Mouse (Mus musculus) monocyte, adult 5-6 weeks (primary cell): ENCODE data around the gene Fbxl15. TPM values are rescaled to one million over a fixed set of nuclear protein-coding genes. Genes with fewer than 3 reads are reported as not detected.
A peak's percentile ranks its signal among the peaks of the same experiment; 100 is the strongest.

Experiments
- ATAC-seq: fragments of 153-309, 156-312 bp; replicated peaks from 2 replicates; pipeline ENCODE4 v1.8.0; 2017; ENCODE audit warnings: mild to moderate bottlenecking; ENCODE audit not compliant: low TSS enrichment, insufficient number of reproducible peaks, severe bottlenecking, poor library complexity, low FRiP score
- total RNA-seq: library from RNA; stranded (forward); fragments of 200-1000, 200-491, 200-594 nt; gene quantifications from 3 replicates; pipeline ENCODE4 v1.2.3, GENCODE M21; 2017

The Fbxl15 gene
- total RNA-seq, result 1.2 to 3.0 TPM (median 2.2 TPM) in 3 replicates

DNA sequence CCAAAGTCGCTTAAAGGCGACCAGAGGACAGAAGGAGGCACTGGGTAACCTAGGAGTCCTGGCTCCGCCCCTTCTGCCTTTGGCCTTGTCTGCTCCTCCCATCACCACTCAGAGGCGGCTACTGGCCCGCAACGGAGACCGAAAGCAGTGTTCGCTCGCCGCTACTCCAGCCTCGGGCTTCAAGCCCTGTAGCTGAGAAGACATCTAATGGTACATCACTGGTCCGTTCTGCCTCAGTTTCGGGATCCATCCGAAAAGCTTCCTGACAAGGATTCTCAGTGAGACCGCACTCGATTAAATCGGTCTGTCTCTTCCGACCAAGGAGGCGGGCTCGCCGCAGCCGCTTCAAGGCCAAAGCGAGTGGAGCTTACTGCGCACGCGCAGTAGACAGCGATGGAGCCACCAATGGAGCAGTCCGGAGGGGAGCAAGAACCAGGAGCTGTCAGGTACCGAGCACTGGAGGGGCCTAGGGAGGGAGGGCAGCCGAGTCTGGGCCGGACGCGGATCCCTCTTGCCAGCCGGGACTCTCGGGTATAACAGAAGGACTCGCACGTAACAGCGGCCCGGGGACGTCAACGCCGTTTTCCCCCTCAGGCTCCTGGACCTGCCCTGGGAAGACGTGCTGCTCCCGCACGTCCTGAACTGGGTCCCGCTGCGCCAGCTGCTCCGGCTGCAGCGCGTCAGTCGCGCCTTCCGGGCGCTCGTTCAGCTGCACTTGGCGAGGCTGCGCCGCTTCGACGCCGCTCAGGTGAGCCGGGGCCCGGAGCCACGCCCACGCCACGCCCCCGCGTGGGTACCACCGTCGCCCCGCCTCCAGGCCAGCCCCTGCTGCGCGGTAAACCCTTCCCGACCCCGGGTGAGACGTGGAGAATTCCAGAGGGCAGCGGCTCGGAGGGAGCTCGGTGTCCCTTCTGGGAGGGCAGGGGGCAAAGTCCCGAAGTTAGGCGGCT is at the start of gene Fbxl15:
Gene Fbxl15 (plus strand): TSS at position 104 of the 950 bp plus-strand sequence.
- peak; percentile 68 for ATAC-seq

DNA sequence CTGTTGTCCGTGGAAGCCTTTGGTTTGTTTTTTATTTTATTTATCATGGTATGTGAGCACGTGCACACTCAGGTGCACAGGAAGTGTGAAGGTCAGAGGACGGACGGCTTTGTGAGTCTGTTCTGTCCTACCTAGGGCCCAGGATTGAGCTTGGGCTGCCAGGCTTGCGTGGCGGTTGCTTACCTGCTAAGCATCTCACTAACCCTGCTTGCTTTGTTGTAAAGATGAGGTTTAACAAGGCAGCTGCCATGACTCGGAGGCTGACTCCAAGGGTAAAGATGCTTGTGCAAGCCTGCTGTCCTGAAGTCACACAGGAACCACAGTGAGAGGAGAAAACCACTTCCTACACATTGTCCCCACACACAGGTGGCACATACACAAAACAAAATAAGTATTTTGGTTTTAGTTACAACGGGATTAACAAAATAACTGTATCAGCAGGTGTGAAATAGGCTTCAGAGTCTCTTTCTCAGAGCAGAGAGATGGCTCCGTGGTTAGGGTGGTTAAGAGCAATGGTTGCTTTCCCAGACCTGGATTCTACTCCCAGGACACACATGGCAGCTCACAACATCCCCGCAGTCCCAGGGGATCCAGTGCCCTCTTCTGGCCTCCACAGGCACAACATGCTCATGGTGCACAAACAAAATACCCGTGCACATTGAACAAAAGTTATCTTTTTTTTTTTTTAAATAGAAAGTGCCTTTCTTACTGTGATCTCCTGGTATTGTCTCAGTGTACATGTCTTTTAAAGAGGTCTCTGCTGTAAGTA is 45.7 kb upstream of the Fbxl15 start:
- no peak for ATAC-seq

DNA sequence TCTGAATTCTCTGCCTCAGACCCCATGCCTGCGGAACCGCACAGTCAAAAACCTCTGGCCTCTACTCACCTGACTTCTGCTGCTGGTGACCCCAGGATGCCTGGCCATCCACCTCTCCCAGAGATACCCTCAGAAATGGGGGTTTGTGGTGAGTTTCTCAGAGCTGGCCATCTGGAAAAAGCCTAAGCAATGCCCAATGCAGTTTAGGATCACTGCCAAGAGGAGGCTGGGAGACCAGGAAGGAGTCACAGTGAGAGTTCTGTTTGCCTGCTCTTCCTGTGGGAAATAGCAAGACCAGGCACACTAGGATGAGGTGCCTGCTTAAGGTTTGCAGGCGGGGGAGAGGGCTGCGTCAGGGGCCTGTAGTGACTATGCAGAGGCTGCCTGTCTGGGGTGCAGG is 43.3 kb upstream of the Fbxl15 start:
- ATAC-seq, result no peak

DNA sequence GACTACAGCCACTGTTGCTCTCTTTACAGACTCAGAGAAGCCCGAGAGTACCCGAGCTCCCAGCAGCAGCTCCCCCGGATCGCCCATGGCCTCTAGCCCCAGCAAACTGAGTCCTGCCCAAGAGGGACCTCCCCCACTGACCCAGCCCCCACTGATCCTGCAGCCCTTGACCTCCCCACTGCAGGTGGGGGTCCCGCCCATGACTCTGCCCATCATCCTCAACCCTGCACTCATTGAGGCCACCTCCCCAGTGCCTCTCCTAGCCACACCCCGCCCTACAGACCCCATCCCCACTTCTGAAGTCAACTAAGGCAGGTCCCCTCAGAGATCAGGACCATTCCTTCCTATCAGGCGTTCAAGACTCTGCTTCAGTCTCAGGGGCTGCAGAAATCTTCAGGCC is 42.4 kb upstream of the Fbxl15 start:
- ATAC-seq, result no peak

DNA sequence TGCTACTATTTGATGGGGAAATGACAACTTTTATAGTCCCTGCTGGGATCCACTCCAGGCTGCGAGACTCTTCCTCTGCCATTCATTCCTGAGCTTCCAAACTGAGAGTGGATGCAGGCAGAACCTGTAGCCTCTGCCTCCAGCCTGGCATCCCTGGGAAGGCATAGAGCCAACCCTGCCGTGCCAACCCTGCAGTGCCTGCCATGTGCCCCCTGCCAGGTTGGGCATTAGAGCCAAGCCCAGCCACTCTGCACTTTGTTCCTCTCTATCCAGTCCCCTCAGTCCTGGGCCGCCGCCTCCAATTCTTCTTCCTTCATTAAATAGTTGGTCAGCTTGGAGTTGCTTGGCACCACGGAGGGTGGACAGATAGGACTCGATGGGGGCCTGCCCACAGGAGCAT is 41.9 kb upstream of the Fbxl15 start:
- no peak for ATAC-seq

DNA sequence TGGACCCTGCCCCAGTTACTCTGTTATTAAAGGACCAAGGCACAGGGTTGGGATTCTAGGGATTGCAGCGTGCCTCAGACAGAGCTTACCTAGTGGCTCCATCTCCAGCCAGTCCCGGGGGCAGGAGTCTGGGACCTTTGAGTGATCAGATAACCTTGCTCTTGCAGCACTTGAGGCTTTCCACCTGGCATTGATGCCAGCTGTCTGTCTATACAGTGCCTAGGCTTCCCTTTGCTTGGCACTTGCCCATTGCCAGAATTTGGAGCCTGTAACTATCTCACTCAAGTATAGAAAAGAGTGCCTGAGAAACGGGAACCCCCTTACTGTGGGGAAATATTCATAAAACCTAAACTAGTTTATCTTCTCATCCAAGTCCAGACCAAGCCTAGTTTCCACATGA is 41.1 kb upstream of the Fbxl15 start:
- ATAC-seq, result no peak

DNA sequence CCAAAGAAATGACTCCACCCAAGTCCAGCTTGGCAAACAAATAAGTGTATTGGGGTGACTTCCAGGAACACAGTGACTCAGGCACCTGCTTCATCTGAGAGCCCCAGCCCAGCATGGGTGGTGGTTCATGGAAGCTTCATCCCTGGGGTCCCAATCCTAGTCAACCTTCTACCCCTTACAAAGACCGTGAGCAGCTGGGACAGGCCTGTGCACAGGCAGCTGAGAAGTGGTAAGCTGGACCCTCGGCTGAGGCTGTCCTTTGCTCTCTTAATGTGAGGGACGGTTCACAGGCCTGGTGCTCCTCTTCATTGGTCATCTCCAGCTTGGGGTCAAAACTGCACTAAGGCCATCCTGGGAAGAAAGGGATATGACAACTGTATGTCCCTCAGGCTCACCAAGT is 40.4 kb upstream of the Fbxl15 start:
- ATAC-seq, result no peak

DNA sequence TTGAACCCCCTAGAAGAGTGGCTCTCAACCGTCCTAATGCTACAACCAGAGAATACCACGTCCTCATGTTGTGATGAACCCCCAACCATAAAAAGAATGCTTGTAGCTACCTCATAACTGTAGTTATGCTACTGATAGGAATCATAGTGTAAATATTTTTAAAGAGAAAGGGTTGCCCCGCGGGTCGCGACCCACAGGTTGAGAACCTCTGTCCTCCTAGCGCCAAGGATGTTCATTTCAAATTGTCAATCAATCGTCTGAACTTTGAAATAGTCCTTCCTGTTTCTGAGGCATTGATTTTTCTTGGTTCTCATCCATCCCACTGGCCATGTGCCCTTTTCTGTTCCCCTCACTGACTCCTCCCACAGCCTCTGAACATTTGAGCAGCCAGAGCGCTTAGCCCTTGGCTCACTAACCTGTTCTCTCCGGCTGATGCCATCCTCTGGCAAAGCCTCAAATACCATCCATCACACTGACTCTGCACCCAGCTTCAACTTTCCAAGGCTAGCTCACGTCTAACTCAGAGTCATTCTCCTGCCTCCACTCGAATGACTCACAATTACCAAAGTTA is 37.4 kb upstream of the Fbxl15 start:
- no peak for ATAC-seq

DNA sequence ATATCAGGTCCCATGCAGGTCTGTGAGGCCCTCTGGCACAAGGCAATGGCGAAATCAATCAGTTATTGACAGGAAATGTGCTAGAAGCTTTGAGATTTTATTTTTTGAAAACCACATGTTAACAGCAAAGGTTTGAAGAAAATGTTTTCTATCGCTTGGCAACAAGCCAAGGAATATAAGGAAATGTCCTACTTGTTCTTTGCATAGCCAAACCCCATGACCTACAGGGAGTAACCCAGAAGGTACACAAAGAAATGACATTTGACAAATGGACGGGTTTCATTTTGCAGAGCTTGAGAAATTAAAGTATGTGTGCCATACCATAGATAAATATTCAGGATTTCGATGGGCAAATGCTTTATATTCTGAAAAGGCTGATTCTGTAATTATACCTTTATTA is 31.0 kb upstream of the Fbxl15 start:
- no peak for ATAC-seq

DNA sequence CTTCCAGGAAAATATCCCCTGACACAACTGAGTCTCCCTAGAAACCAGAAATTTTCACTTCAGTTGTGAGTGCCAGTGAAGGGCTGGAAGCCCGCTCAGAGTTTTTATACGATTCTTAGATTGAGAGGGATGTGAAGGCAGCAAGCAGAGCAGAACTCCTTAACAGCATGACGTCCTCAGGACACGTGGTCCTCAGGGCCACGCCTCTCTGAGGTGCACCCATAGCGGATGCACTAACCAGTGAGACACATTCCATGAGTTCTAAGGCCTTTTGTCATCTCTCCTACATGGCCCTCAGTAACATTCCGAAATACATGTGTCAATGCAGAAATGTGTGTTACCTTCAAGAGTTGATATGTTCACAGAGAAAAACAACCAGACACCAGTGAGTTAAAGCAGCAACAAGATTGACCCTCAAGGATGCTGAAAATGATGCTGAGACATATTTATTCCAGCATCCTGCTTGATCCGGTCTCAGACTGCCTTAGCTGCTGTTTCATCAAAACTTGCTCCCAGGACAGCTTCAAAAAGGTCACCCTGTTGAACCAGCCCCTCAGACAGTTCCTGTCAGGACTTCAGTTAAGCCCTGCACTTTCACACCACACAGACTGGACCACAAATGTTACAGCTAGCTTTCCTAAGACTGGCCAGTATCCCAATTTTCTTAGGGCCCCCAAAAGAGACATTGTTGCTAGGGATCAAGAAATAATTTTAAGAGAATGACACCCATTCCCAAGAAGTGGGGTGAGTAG is 27.5 kb upstream of the Fbxl15 start:
- no peak for ATAC-seq

DNA sequence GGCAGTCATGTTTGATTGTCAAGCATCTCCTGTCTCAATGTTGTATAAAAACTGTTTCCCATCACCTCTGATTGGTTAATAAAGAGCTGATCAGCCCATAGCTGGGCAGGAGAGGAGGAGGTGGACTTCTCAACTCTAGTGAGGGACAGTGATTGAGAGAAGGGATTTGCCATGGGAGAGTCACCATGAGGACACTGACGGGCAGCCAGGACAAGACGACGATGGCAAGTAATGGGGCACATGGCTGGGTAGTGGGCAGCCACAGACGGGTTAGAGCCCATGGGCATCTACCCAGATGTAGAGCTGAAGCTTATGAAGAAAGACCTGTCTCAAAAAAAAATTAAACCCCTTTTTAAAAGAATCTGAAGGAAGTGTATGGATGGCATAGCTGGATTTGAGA is 25.4 kb upstream of the Fbxl15 start:
- ATAC-seq, result no peak

DNA sequence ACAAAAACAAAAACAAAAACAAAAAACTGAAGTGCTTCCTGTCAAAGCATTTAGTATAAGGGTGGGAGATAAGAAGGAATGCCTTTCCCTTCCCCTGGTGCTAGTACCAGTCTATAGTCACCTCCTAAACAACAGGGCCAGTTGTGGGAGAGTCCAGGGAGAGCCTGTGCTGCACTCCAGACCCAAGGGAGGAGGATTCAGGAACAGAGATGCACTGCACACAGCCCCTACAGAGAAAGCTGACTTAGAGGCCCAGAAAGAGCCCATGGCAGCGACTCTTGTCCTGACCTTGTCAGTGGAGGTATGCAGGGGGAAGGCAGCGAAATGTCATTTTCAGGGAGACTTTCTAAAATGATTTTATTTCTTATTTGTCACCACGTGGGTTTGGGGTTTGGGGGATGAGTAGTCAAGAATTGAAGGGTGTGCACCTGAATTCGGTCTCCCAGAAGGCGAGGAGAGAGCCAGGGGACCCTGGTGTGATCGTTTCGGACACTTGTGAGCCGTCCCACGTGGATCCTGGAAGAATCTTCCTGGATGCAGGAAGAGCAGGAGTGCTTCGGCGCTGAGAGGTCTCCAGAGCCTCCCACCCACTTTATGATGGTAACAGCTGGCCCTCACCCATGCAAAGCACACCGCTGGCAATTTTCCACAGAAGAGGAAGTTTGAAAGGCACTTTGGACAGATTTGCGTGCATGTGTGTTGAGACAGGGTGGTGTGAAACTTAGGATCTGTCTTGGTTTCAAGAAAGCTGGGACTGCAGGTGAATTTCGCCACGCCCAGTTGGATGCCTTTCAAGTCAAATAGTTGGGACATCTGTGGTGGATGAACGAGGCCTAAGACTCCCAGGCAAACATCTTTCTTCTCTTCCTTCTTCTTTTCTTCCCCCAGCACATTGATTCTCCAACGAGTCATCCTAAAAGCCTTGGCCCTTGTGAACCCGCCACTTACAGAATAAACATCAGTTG is 24.5 kb upstream of the Fbxl15 start:
- no peak for ATAC-seq

DNA sequence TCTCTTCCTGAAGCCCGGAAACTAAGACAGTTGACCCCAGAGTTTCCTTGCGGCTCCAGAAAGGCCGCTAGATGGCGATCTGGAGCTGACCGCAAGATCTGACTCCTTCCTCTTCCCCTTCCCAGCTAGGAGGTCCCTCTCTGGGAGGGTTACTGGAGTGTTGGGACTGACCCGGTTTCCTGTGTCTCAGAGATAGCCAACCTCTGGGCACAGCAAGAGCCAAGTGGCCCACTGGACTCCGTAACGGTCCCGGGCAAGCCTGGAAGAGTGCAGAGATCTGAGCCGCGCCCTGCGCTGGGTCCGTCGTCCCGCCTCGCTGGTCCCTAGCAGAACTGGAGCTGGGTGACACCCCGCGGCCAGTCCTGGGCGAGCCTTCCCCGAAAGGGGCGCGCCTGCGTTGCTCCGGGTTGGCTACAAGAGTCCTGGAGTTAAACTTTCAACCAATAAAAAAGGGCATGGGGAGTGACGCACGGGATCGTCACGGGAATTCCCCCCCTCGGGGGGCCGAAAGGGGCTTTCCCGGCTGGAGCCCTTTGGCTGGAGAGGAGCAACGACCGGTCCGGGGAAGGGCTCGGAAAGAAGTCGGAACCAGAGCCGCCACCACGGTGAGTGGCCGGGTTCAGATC is 23.7 kb upstream of the Fbxl15 start, which contains the start of gene Nfkb2:
Gene Nfkb2 (plus strand): TSS at position 105 of the 626 bp plus-strand sequence.
- peak; percentile 57 for ATAC-seq

DNA sequence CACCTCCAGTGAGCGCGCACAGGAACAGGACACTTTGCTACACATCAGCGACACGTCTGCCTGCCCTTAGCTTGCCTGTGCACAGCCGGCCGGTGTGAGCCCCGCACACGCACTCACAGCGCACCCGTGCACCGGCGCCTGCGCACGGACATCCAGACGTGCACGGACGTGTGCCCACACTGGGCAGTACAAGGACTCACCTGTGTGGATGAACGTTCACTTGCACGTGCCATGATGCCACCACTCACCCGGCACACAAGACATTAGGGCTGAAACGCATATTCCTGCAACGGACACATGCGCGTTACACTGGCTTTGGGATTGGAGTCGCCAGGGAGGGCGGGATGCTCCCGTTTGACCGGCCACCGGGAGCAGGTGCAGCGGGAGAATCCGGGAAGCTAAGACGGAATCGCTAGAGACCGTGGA is 23.1 kb upstream of the Fbxl15 start:
- 0 out of 2 replicates have a peak, but pooled peaks have one; percentile 3 for ATAC-seq

DNA sequence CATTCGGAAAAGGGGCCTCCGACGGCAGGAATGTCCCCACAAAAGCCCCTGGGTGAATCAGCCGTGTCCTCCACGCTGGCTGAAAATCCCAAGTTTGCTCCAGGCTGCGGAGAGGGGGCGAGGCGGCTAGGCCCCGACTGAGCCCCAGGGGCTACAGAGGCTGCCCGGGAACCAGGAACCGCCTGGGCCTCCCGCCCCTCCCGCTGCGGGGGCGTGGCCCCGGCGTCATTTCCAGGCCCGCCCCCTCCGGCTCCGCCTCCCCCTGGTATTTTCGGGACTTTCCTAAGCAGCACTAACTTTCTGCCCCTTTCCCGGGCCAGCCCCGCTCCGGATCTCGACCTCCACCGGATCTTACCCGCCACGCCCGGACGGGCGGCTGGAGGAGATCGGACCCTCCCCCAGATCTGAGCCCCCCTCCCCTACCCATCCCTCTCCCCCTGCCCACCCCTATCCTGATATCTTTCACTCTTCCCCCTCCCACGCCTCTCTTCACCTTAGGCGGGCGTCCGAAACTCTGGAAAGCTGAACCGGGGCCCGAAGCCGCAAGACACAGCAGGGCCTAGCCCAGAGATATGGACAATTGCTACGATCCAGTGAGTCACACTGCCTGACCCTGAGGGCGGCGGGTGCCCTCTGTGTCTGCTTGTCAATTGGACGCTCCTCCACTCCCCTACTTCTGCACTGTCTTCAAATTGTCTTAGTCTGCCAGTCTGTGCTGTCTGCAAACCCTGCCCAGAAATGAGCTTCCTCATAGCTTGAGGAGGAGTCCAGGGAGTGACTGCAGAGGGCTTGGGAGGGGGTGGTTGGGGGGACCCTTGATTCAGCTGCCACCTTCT is 22.3 kb upstream of the Fbxl15 start:
- ATAC-seq, result peak; percentile 21

DNA sequence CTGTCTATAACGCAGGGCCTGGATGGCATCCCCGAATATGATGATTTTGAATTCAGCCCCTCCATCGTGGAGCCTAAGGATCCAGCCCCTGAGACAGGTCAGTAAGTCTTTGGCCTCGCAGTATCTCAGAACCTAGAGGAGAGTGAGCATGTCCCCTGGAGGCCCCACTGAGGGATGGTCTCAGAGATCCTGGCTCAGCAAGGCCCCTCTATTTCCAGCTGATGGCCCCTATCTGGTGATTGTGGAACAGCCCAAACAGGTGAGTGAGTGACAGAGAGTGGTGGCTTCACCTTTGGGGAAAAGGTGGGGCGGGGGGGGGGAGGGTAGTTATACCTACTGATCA is 21.7 kb upstream of the Fbxl15 start:
- ATAC-seq, result no peak
